14 mouse cellular contexts compared by ENCODE assay signal in the genomic region with DNA sequence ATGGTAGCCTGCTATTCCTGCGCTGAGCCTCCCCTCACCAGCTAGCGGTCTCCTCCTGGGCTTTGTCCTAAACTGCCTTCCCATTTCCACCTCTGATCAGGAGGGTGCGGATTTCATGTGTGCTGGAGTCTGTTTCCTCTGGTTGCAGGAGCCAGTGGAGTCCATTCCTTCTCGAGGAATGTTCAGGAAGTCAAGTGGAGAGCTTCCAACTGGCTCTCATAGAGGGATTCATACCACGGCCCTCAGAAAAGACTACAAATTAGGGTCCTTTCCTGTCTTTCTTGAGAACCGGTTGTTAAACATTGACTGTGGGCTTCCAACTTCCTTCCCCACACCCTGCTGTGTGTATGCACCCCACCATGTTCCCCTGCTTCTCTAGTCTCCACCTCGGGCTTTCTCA.
A peak's percentile ranks its signal among the peaks of the same experiment; 100 is the strongest.
DNase-seq lines count a peak whose midpoint lies in the region; ATAC-seq and TF ChIP-seq lines count a peak whose summit lies in the region.
"Had no signal": no experiment of that assay in that cellular context is flagged by ENCODE, and none has a peak within 500 bp of the region (broad histone marks: within the 10 kb centered on the region; RNA-seq: fewer than 3 reads in every experiment).

No protein-coding gene starts in this region.

- H3K36me3 ChIP-seq in hindbrain, embryonic 10.5 days: no peaks in the 10 kb centered on the region
- no peaks in the 10 kb centered on the region for H3K36me3 ChIP-seq in hindbrain, embryonic 13.5 days
- no peaks in the 10 kb centered on the region for H3K36me3 ChIP-seq in embryonic facial prominence, embryonic 12.5 days
- no peaks in the 10 kb centered on the region for H3K36me3 ChIP-seq in limb, embryonic 11.5 days (ENCODE audit: control insufficient read depth, insufficient read depth, low read length)
- H3K36me3 ChIP-seq: forebrain, embryonic 12.5 days; hindbrain, embryonic 15.5 days; liver, embryonic 13.5 days; midbrain, embryonic 15.5 days had no signal

- no peak for DNase-seq in hindbrain, embryonic 10.5 days (ENCODE audit: low spot score)
- no peak for DNase-seq in limb, embryonic 11.5 days (ENCODE audit: low spot score)
- peak; percentile 63 for DNase-seq in lung, postnatal 36 days
- no peak for DNase-seq in gastrocnemius, adult 2 months
- no peak for DNase-seq in layer of hippocampus, postnatal 14 days (ENCODE audit: low spot score in 2 of 2)
- no peak for DNase-seq in right cerebral cortex, postnatal 25 days
- DNase-seq: adrenal gland, postnatal 10 days; gastrocnemius, postnatal 14 days; liver, embryonic 13.5 days had no signal

- H3K27ac ChIP-seq in hindbrain, embryonic 10.5 days: peak overlapping the region; percentile 68
- H3K27ac ChIP-seq in hindbrain, embryonic 13.5 days: no peak overlapping the region
- H3K27ac ChIP-seq in embryonic facial prominence, embryonic 12.5 days: peak overlapping the region; percentile 82
- H3K27ac ChIP-seq in limb, embryonic 11.5 days (replicated peaks; ENCODE audit: low read depth, low read length): peak overlapping the region; percentile 60
- H3K27ac ChIP-seq in gastrocnemius, adult 2 months: no peak overlapping the region; the same call in 1 of the 2 replicates
- H3K27ac ChIP-seq: forebrain, embryonic 12.5 days; hindbrain, embryonic 15.5 days; liver, embryonic 13.5 days; midbrain, embryonic 15.5 days had no signal

- intact Hi-C loops in gastrocnemius, adult 2 months (cut with DNase I): no loop called here

- no peak overlapping the region for H3K4me2 ChIP-seq in hindbrain, embryonic 13.5 days
- no peak overlapping the region for H3K4me2 ChIP-seq in embryonic facial prominence, embryonic 12.5 days (replicated peaks)
- no peak overlapping the region for H3K4me2 ChIP-seq in limb, embryonic 11.5 days (ENCODE audit: low read depth, severe bottlenecking)
- H3K4me2 ChIP-seq: forebrain, embryonic 12.5 days; liver, embryonic 13.5 days; midbrain, embryonic 15.5 days had no signal

- H3K9me3 ChIP-seq in hindbrain, embryonic 10.5 days: no peaks in the 10 kb centered on the region
- H3K9me3 ChIP-seq in hindbrain, embryonic 13.5 days: no peaks in the 10 kb centered on the region
- H3K9me3 ChIP-seq in embryonic facial prominence, embryonic 12.5 days: no peaks in the 10 kb centered on the region
- H3K9me3 ChIP-seq in limb, embryonic 11.5 days (ENCODE audit: control insufficient read depth, low read length): no peaks in the 10 kb centered on the region
- H3K9me3 ChIP-seq: forebrain, embryonic 12.5 days; hindbrain, embryonic 15.5 days; liver, embryonic 13.5 days; midbrain, embryonic 15.5 days had no signal

- ATAC-seq in hindbrain, embryonic 13.5 days (ENCODE audit: low FRiP score): no peak
- no peak for ATAC-seq in embryonic facial prominence, embryonic 12.5 days (ENCODE audit: insufficient number of reproducible peaks, insufficient read depth, low FRiP score, low TSS enrichment)
- no peak for ATAC-seq in limb, embryonic 11.5 days (ENCODE audit: insufficient number of reproducible peaks, low FRiP score, low TSS enrichment, low read depth)
- ATAC-seq: midbrain, embryonic 15.5 days had no signal

- no peak overlapping the region for H3K4me3 ChIP-seq in hindbrain, embryonic 10.5 days
- no peak overlapping the region for H3K4me3 ChIP-seq in hindbrain, embryonic 13.5 days
- no peak overlapping the region for H3K4me3 ChIP-seq in embryonic facial prominence, embryonic 12.5 days
- no peak overlapping the region for H3K4me3 ChIP-seq in limb, embryonic 11.5 days (ENCODE audit: low read depth, low read length)
- no peak overlapping the region for H3K4me3 ChIP-seq in gastrocnemius, adult 2 months
- H3K4me3 ChIP-seq: forebrain, embryonic 12.5 days; hindbrain, embryonic 15.5 days; liver, embryonic 13.5 days; midbrain, embryonic 15.5 days had no signal

- H3K9ac ChIP-seq in hindbrain, embryonic 13.5 days: no peak overlapping the region
- no peak overlapping the region for H3K9ac ChIP-seq in embryonic facial prominence, embryonic 12.5 days
- no peak overlapping the region for H3K9ac ChIP-seq in limb, embryonic 11.5 days (ENCODE audit: low read length)
- H3K9ac ChIP-seq: forebrain, embryonic 12.5 days; hindbrain, embryonic 15.5 days; liver, embryonic 13.5 days; midbrain, embryonic 15.5 days had no signal

- 75% methylated on average over 7 of the region's 7 CpGs for WGBS in hindbrain, embryonic 10.5 days
- 77% methylated on average over 7 of the region's 7 CpGs for WGBS in hindbrain, embryonic 13.5 days
- WGBS in embryonic facial prominence, embryonic 12.5 days: 61% methylated on average over 7 of the region's 7 CpGs
- WGBS in limb, embryonic 11.5 days: 57% methylated on average over 7 of the region's 7 CpGs

- peaks cover 11% of the 10 kb centered on the region for H3K27me3 ChIP-seq in hindbrain, embryonic 10.5 days (ENCODE audit: insufficient read depth, poor library complexity, severe bottlenecking)
- peaks cover 13% of the 10 kb centered on the region; the same call in 1 of the 2 replicates for H3K27me3 ChIP-seq in hindbrain, embryonic 13.5 days
- H3K27me3 ChIP-seq in embryonic facial prominence, embryonic 12.5 days: no peaks in the 10 kb centered on the region
- no peaks in the 10 kb centered on the region for H3K27me3 ChIP-seq in limb, embryonic 11.5 days (ENCODE audit: control insufficient read depth, insufficient read depth, low read length)
- H3K27me3 ChIP-seq: hindbrain, embryonic 15.5 days; liver, embryonic 13.5 days had no signal

- peaks cover 53% of the 10 kb centered on the region for H3K4me1 ChIP-seq in hindbrain, embryonic 10.5 days (replicated peaks)
- H3K4me1 ChIP-seq in hindbrain, embryonic 13.5 days (replicated peaks): peaks cover 25% of the 10 kb centered on the region
- peaks cover 46% of the 10 kb centered on the region for H3K4me1 ChIP-seq in embryonic facial prominence, embryonic 12.5 days
- peaks cover 23% of the 10 kb centered on the region for H3K4me1 ChIP-seq in limb, embryonic 11.5 days (ENCODE audit: control insufficient read depth, insufficient read depth, low read length)

- TF ChIP-seq CTCF in gastrocnemius, adult 2 months (IDR thresholded peaks at IDR 0.05): no peak

Comparison
In these comparisons a context has a peak if more than half of its experiments do, and no peak if none do; other contexts are left out.
1. H3K27ac ChIP-seq: peak in hindbrain, embryonic 10.5 days (single experiment), embryonic facial prominence, embryonic 12.5 days (single experiment) and limb, embryonic 11.5 days (single experiment); none in hindbrain, embryonic 13.5 days (single experiment) and gastrocnemius, adult 2 months (single experiment).